Mouse (Mus musculus): Measurements from ENCODE around the gene Ppm1n.

Ppm1n gene

GRCm38 (mm10) chr7:19268993-19269681 is 10.7 kb downstream of the Ppm1n start:
- TF ChIP-seq NANOG (IDR thresholded peaks at IDR 0.05; ENCODE audit: borderline replicate concordance, low read length) (no peak), POU5F1 (IDR thresholded peaks at IDR 0.05; ENCODE audit: borderline replicate concordance, low read length) (no peak), CTCF (conservative IDR thresholded peaks at IDR 0.05; ENCODE audit: low read length) (no peak)
- peak overlapping the region; percentile 76 for H3K4me3 ChIP-seq (replicated peaks; ENCODE audit: low read length)
- peaks cover 39% of the 10 kb centered on the region for H3K36me3 ChIP-seq (ENCODE audit: insufficient read depth, low read length)
- peaks cover 62% of the 10 kb centered on the region for H3K4me1 ChIP-seq (replicated peaks; ENCODE audit: low read depth, low read length)
- no peaks in the 10 kb centered on the region for H3K9me3 ChIP-seq (ENCODE audit: low read length)
- no peaks in the 10 kb centered on the region for H3K27me3 ChIP-seq (ENCODE audit: insufficient read depth, low read length)

- Histone ChIP-seq H3K4me1 (replicated peaks; ENCODE audit: low read depth, low read length) (peaks cover 59% of the 10 kb centered on the region), H3K4me3 (replicated peaks; ENCODE audit: low read length) (peak overlapping the region; percentile 32; the same call in 1 of the 2 replicates), H3K36me3 (ENCODE audit: insufficient read depth, low read length) (peaks cover 59% of the 10 kb centered on the region), H3K9me3 (ENCODE audit: low read length) (no peaks in the 10 kb centered on the region), H3K27me3 (ENCODE audit: insufficient read depth, low read length) (no peaks in the 10 kb centered on the region)
- TF ChIP-seq CTCF (conservative IDR thresholded peaks at IDR 0.05; ENCODE audit: low read length) (no peak), POU5F1 (IDR thresholded peaks at IDR 0.05; ENCODE audit: borderline replicate concordance, low read length) (no peak), NANOG (IDR thresholded peaks at IDR 0.05; ENCODE audit: borderline replicate concordance, low read length) (no peak)
These were observed 12.8 kb downstream of the Ppm1n start for GRCm38 (mm10) chr7:19267051-19267450.

- TF ChIP-seq NANOG (IDR thresholded peaks at IDR 0.05; ENCODE audit: borderline replicate concordance, low read length) (no peak), POU5F1 (IDR thresholded peaks at IDR 0.05; ENCODE audit: borderline replicate concordance, low read length) (no peak), CTCF (conservative IDR thresholded peaks at IDR 0.05; ENCODE audit: low read length) (no peak)
- H3K4me3 ChIP-seq (replicated peaks; ENCODE audit: low read length) = peak overlapping the region; percentile 60
- no peaks in the 10 kb centered on the region for H3K9me3 ChIP-seq (ENCODE audit: low read length)
- H3K4me1 ChIP-seq (replicated peaks; ENCODE audit: low read depth, low read length) = peaks cover 67% of the 10 kb centered on the region
- H3K36me3 ChIP-seq (ENCODE audit: insufficient read depth, low read length) = peaks cover 67% of the 10 kb centered on the region
- no peaks in the 10 kb centered on the region for H3K27me3 ChIP-seq (ENCODE audit: insufficient read depth, low read length)
These were observed 13.7 kb downstream of the Ppm1n start for GRCm38 (mm10) chr7:19265928-19266822.

- TF ChIP-seq NANOG (IDR thresholded peaks at IDR 0.05; ENCODE audit: borderline replicate concordance, low read length) (no peak), POU5F1 (IDR thresholded peaks at IDR 0.05; ENCODE audit: borderline replicate concordance, low read length) (no peak), CTCF (conservative IDR thresholded peaks at IDR 0.05; ENCODE audit: low read length) (no peak)
These were observed 14.7 kb downstream of the Ppm1n start for GRCm38 (mm10) chr7:19265147-19265546.

GRCm38 (mm10) chr7:19258336-19258735 is 21.5 kb downstream of the Ppm1n start:
- no peak for TF ChIP-seq CTCF (conservative IDR thresholded peaks at IDR 0.05; ENCODE audit: low read length)
- TF ChIP-seq POU5F1 (IDR thresholded peaks at IDR 0.05; ENCODE audit: borderline replicate concordance, low read length) = no peak
- no peak for TF ChIP-seq NANOG (IDR thresholded peaks at IDR 0.05; ENCODE audit: borderline replicate concordance, low read length)
- Histone ChIP-seq H3K4me1 (replicated peaks; ENCODE audit: low read depth, low read length) (peaks cover 70% of the 10 kb centered on the region), H3K9me3 (ENCODE audit: low read length) (no peaks in the 10 kb centered on the region), H3K27me3 (ENCODE audit: insufficient read depth, low read length) (no peaks in the 10 kb centered on the region), H3K36me3 (ENCODE audit: insufficient read depth, low read length) (peaks cover 69% of the 10 kb centered on the region), H3K4me3 (replicated peaks; ENCODE audit: low read length) (peak overlapping the region; percentile 50)

More at GRCm38 (mm10) chr7:19265147-19265546, 14.7 kb downstream of the Ppm1n start:
- no peaks in the 10 kb centered on the region for H3K27me3 ChIP-seq (ENCODE audit: insufficient read depth, low read length)
- peak overlapping the region; percentile 35; the same call in 1 of the 2 replicates for H3K4me3 ChIP-seq (replicated peaks; ENCODE audit: low read length)
- peaks cover 77% of the 10 kb centered on the region for H3K36me3 ChIP-seq (ENCODE audit: insufficient read depth, low read length)
- H3K9me3 ChIP-seq (ENCODE audit: low read length) = no peaks in the 10 kb centered on the region
- peaks cover 77% of the 10 kb centered on the region for H3K4me1 ChIP-seq (replicated peaks; ENCODE audit: low read depth, low read length)

GRCm38 (mm10) chr7:19257390-19258022 is 22.4 kb downstream of the Ppm1n start:
- TF ChIP-seq CTCF (conservative IDR thresholded peaks at IDR 0.05; ENCODE audit: low read length) = no peak
- TF ChIP-seq NANOG (IDR thresholded peaks at IDR 0.05; ENCODE audit: borderline replicate concordance, low read length) = no peak
- no peak for TF ChIP-seq POU5F1 (IDR thresholded peaks at IDR 0.05; ENCODE audit: borderline replicate concordance, low read length)
- peak overlapping the region; percentile 50 for H3K4me3 ChIP-seq (replicated peaks; ENCODE audit: low read length)

GRCm38 (mm10) chr7:19256567-19256966 is 23.3 kb downstream of the Ppm1n start:
- Histone ChIP-seq H3K4me3 (replicated peaks; ENCODE audit: low read length) (peak overlapping the region; percentile 75; the same call in 1 of the 2 replicates), H3K27me3 (ENCODE audit: insufficient read depth, low read length) (no peaks in the 10 kb centered on the region), H3K36me3 (ENCODE audit: insufficient read depth, low read length) (peaks cover 52% of the 10 kb centered on the region), H3K4me1 (replicated peaks; ENCODE audit: low read depth, low read length) (peaks cover 63% of the 10 kb centered on the region), H3K9me3 (ENCODE audit: low read length) (no peaks in the 10 kb centered on the region)
- TF ChIP-seq CTCF (conservative IDR thresholded peaks at IDR 0.05; ENCODE audit: low read length) (no peak), NANOG (IDR thresholded peaks at IDR 0.05; ENCODE audit: borderline replicate concordance, low read length) (no peak), POU5F1 (IDR thresholded peaks at IDR 0.05; ENCODE audit: borderline replicate concordance, low read length) (no peak)

More at GRCm38 (mm10) chr7:19257390-19258022, 22.4 kb downstream of the Ppm1n start:
- no peaks in the 10 kb centered on the region for H3K9me3 ChIP-seq (ENCODE audit: low read length)
- peaks cover 70% of the 10 kb centered on the region for H3K4me1 ChIP-seq (replicated peaks; ENCODE audit: low read depth, low read length)
- peaks cover 62% of the 10 kb centered on the region for H3K36me3 ChIP-seq (ENCODE audit: insufficient read depth, low read length)
- H3K27me3 ChIP-seq (ENCODE audit: insufficient read depth, low read length) = no peaks in the 10 kb centered on the region

GRCm38 (mm10) chr7:19255395-19255794 is 24.5 kb downstream of the Ppm1n start:
- TF ChIP-seq POU5F1 (IDR thresholded peaks at IDR 0.05; ENCODE audit: borderline replicate concordance, low read length) = no peak
- TF ChIP-seq NANOG (IDR thresholded peaks at IDR 0.05; ENCODE audit: borderline replicate concordance, low read length) = no peak
- TF ChIP-seq CTCF (conservative IDR thresholded peaks at IDR 0.05; ENCODE audit: low read length) = no peak
- peaks cover 52% of the 10 kb centered on the region for H3K4me1 ChIP-seq (replicated peaks; ENCODE audit: low read depth, low read length)
- H3K27me3 ChIP-seq (ENCODE audit: insufficient read depth, low read length) = no peaks in the 10 kb centered on the region
- no peaks in the 10 kb centered on the region for H3K9me3 ChIP-seq (ENCODE audit: low read length)
- H3K4me3 ChIP-seq (replicated peaks; ENCODE audit: low read length) = peak overlapping the region; percentile 75
- H3K36me3 ChIP-seq (ENCODE audit: insufficient read depth, low read length) = peaks cover 42% of the 10 kb centered on the region

All from E14TG2a.4 (cell line).